Mouse (Mus musculus): ENCODE results near the gene Ptprd.

GRCm38 (mm10) chr4:76901692-76902091 is 1310.1 kb downstream of the Ptprd start:
- no peak for TF ChIP-seq POLR2A (IDR thresholded peaks at IDR 0.05; ENCODE audit: borderline replicate concordance, insufficient read depth, low read length)
- no peak for TF ChIP-seq CTCF (IDR thresholded peaks at IDR 0.05; ENCODE audit: borderline replicate concordance, insufficient read depth, low read depth, low read length)
